Mouse (Mus musculus) liver, embryonic 15.5 days (tissue): ENCODE data around the gene Cd4. TPM values are rescaled to one million over a fixed set of nuclear protein-coding genes. Genes with fewer than 3 reads are reported as not detected.

Experiments used
- ATAC-seq: fragments of 200-750 bp; cut with Nextera tagmentation; 2 replicates; pipeline ENCODE4 v1.8.0; 2017; ENCODE audit warnings: moderate number of reproducible peaks, mild to moderate bottlenecking, moderate library complexity; ENCODE audit not compliant: insufficient read depth
- H3K27ac ChIP-seq: fragments of 300-500 bp; sonication (generic); replicated peaks from 2 replicates; pipeline ENCODE4 v1.5.1; 2015; ENCODE audit warnings: mild to moderate bottlenecking, inconsistent platforms
- H3K27me3 ChIP-seq: fragments of 300-500 bp; sonication (generic); 2 replicates; pipeline ENCODE4 v1.6.1; 2015; ENCODE audit warnings: mild to moderate bottlenecking, inconsistent platforms
- H3K36me3 ChIP-seq: fragments of 300-500 bp; sonication (generic); replicated peaks from 2 replicates; pipeline ENCODE4 v1.6.1; 2015; ENCODE audit warnings: moderate library complexity, mild to moderate bottlenecking, inconsistent platforms
- H3K4me1 ChIP-seq: fragments of 300-500 bp; sonication (generic); replicated peaks from 2 replicates; pipeline ENCODE4 v1.6.1; 2015; ENCODE audit warnings: inconsistent platforms
- H3K4me2 ChIP-seq: fragments of 300-500 bp; sonication (generic); 2 replicates; pipeline ENCODE4 v1.6.1; 2015; ENCODE audit warnings: moderate library complexity, mild to moderate bottlenecking, inconsistent platforms
- H3K4me3 ChIP-seq: fragments of 300-500 bp; sonication (generic); replicated peaks from 2 replicates; pipeline ENCODE4 v1.5.1; 2015; ENCODE audit warnings: mild to moderate bottlenecking, inconsistent platforms
- H3K9ac ChIP-seq: fragments of 300-500 bp; sonication (generic); 2 replicates; pipeline ENCODE4 v1.6.1; 2015; ENCODE audit warnings: moderate library complexity, mild to moderate bottlenecking, inconsistent platforms
- H3K9me3 ChIP-seq: fragments of 300-500 bp; sonication (generic); replicated peaks from 2 replicates; pipeline ENCODE4 v1.6.1; 2016; ENCODE audit warnings: inconsistent platforms
- WGBS: fragments of 180-500 bp; shearing (Covaris S2); methylation state at CpG from one replicate; pipeline ENCODE4 v1.1.7; 2015; ENCODE audit warnings: mixed read lengths; ENCODE audit not compliant: insufficient replicate concordance; 5-methylcytosine and 5-hydroxymethylcytosine counted together
- polyA plus RNA-seq: library from polyadenylated mRNA; unstranded; fragments of >200 nt; fragmentation: Nextera tagmentation; extraction: Ambion mirVana; gene quantifications from 2 replicates; pipeline ENCODE4 v1.2.1, GENCODE M21; 2015

The Cd4 gene
- polyA plus RNA-seq, 1 experiment from 2014 or later: 0.07 TPM

- H3K27ac ChIP-seq: no peak overlapping the region
- peaks cover 47% of the 10 kb centered on the region for H3K4me1 ChIP-seq
- 0 out of 2 replicates have a peak, but pooled peaks cover 5% of the 10 kb centered on the region for H3K36me3 ChIP-seq
- ATAC-seq: no peak
- no peak overlapping the region for H3K9ac ChIP-seq
- no peak overlapping the region for H3K4me3 ChIP-seq
- H3K27me3 ChIP-seq: peaks cover 98% of the 10 kb centered on the region
- WGBS: 70% methylated on average over 7 of the region's 7 CpGs
- no peak overlapping the region for H3K4me2 ChIP-seq
- no peaks in the 10 kb centered on the region for H3K9me3 ChIP-seq
Measured at GRCm38 (mm10) chr6:124914511-124914910, 26.5 kb upstream of the Cd4 start.

GRCm38 (mm10) chr6:124913721-124914285 lies 25.8 kb upstream of the Cd4 start:
- Histone ChIP-seq H3K36me3 (0 out of 2 replicates have a peak, but pooled peaks cover 5% of the 10 kb centered on the region), H3K27me3 (peaks cover 98% of the 10 kb centered on the region), H3K27ac (no peak overlapping the region), H3K4me2 (no peak overlapping the region), H3K4me1 (peaks cover 47% of the 10 kb centered on the region), H3K9me3 (no peaks in the 10 kb centered on the region), H3K4me3 (no peak overlapping the region), H3K9ac (no peak overlapping the region)
- WGBS: 60% methylated on average over 14 of the region's 14 CpGs
- no peak for ATAC-seq

GRCm38 (mm10) chr6:124913214-124913613 lies 25.2 kb upstream of the Cd4 start:
- ATAC-seq: no peak

GRCm38 (mm10) chr6:124911533-124912218 lies 23.7 kb upstream of the Cd4 start, which contains the start of gene Lag3:
Gene Lag3, minus strand, starts transcription at chr6:124911705.
- H3K4me3 ChIP-seq: no peak within 1 kb of the TSS
- H3K27ac ChIP-seq: no peak within 1 kb of the TSS
- WGBS: 20% methylated on average over 13 of the region's 13 CpGs
- no peak within 1 kb of the TSS for H3K4me2 ChIP-seq
- H3K9me3 ChIP-seq: no peaks in the 10 kb centered on the region
- peaks cover 27% of the 10 kb centered on the region for H3K4me1 ChIP-seq
- H3K27me3 ChIP-seq: peaks cover 86% of the 10 kb centered on the region
- H3K36me3 ChIP-seq: 0 out of 2 replicates have a peak, but pooled peaks cover 5% of the 10 kb centered on the region
- no peak for ATAC-seq
- H3K9ac ChIP-seq: no peak within 1 kb of the TSS

More at GRCm38 (mm10) chr6:124913214-124913613, 25.2 kb upstream of the Cd4 start:
- Histone ChIP-seq H3K4me3 (no peak overlapping the region), H3K27me3 (peaks cover 98% of the 10 kb centered on the region), H3K4me2 (no peak overlapping the region), H3K9me3 (no peaks in the 10 kb centered on the region), H3K9ac (no peak overlapping the region), H3K36me3 (0 out of 2 replicates have a peak, but pooled peaks cover 5% of the 10 kb centered on the region), H3K27ac (no peak overlapping the region), H3K4me1 (peaks cover 41% of the 10 kb centered on the region)
- WGBS: 25% methylated on average over 6 of the region's 6 CpGs

- 5% methylated on average over 32 of the region's 32 CpGs for WGBS
- 0 out of 2 replicates have a peak, but pooled peaks cover 5% of the 10 kb centered on the region for H3K36me3 ChIP-seq
- peaks cover 19% of the 10 kb centered on the region for H3K4me1 ChIP-seq
- H3K4me3 ChIP-seq: no peak overlapping the region
- H3K9me3 ChIP-seq: no peaks in the 10 kb centered on the region
- no peak overlapping the region for H3K27ac ChIP-seq
- H3K27me3 ChIP-seq: peaks cover 70% of the 10 kb centered on the region
- peak overlapping the region; percentile 10; the same call in 1 of the 2 replicates for H3K4me2 ChIP-seq
- ATAC-seq: no peak
- no peak overlapping the region for H3K9ac ChIP-seq
Measured at GRCm38 (mm10) chr6:124910032-124910431, 22.0 kb upstream of the Cd4 start.

GRCm38 (mm10) chr6:124907767-124908166 lies 19.7 kb upstream of the Cd4 start:
- WGBS: 30% methylated on average over 1 of the region's 1 CpGs
- H3K4me3 ChIP-seq: no peak overlapping the region
- H3K4me2 ChIP-seq: no peak overlapping the region
- H3K9ac ChIP-seq: no peak overlapping the region
- H3K9me3 ChIP-seq: no peaks in the 10 kb centered on the region
- no peak overlapping the region for H3K27ac ChIP-seq
- peaks cover 48% of the 10 kb centered on the region for H3K27me3 ChIP-seq
- peaks cover 19% of the 10 kb centered on the region for H3K4me1 ChIP-seq
- no peak for ATAC-seq
- no peaks in the 10 kb centered on the region for H3K36me3 ChIP-seq

GRCm38 (mm10) chr6:124904991-124905860 lies 17.2 kb upstream of the Cd4 start:
- no peak for ATAC-seq
- Histone ChIP-seq H3K4me1 (peaks cover 19% of the 10 kb centered on the region), H3K27me3 (peaks cover 24% of the 10 kb centered on the region), H3K4me3 (no peak overlapping the region), H3K9ac (no peak overlapping the region), H3K36me3 (no peaks in the 10 kb centered on the region), H3K27ac (no peak overlapping the region), H3K4me2 (0 out of 2 replicates have a peak overlapping the region, but pooled peaks have one; percentile 94), H3K9me3 (no peaks in the 10 kb centered on the region)
- 54% methylated on average over 16 of the region's 16 CpGs for WGBS

- peak overlapping the region; percentile 81 for H3K27ac ChIP-seq
- peak overlapping the region; percentile 51 for H3K9ac ChIP-seq
- WGBS: 25% methylated on average over 24 of the region's 24 CpGs
- peak overlapping the region; percentile 65 for H3K4me3 ChIP-seq
- H3K4me1 ChIP-seq: peaks cover 12% of the 10 kb centered on the region
- ATAC-seq: peak; percentile 59
- no peaks in the 10 kb centered on the region for H3K9me3 ChIP-seq
- H3K27me3 ChIP-seq: peaks cover 16% of the 10 kb centered on the region
- peak overlapping the region; percentile 94 for H3K4me2 ChIP-seq
- H3K36me3 ChIP-seq: no peaks in the 10 kb centered on the region
Measured at GRCm38 (mm10) chr6:124904161-124904981, 16.4 kb upstream of the Cd4 start.

- peak; percentile 75 for ATAC-seq
- peak overlapping the region; percentile 65 for H3K4me3 ChIP-seq
- H3K27me3 ChIP-seq: peaks cover 9% of the 10 kb centered on the region
- H3K9me3 ChIP-seq: no peaks in the 10 kb centered on the region
- H3K4me2 ChIP-seq: peak overlapping the region; percentile 94
- H3K9ac ChIP-seq: peak overlapping the region; percentile 51
- no peaks in the 10 kb centered on the region for H3K36me3 ChIP-seq
- peaks cover 12% of the 10 kb centered on the region for H3K4me1 ChIP-seq
- under 1% methylated on average over 23 of the region's 23 CpGs for WGBS
- peak overlapping the region; percentile 81 for H3K27ac ChIP-seq
Measured at GRCm38 (mm10) chr6:124903580-124904151, 15.6 kb upstream of the Cd4 start.

GRCm38 (mm10) chr6:124901851-124902250 lies 13.8 kb upstream of the Cd4 start:
- ATAC-seq: no peak
- Histone ChIP-seq H3K9me3 (no peaks in the 10 kb centered on the region), H3K4me2 (no peak overlapping the region), H3K9ac (no peak overlapping the region), H3K4me3 (no peak overlapping the region), H3K4me1 (peaks cover 12% of the 10 kb centered on the region), H3K27me3 (no peaks in the 10 kb centered on the region; the same call in 1 of the 2 replicates), H3K36me3 (no peaks in the 10 kb centered on the region), H3K27ac (no peak overlapping the region)
